Mouse (Mus musculus) intestine, postnatal 0 days (tissue): Measurements from ENCODE around the gene Tex19.2. TPM values are rescaled to one million over a fixed set of nuclear protein-coding genes. Genes with fewer than 3 reads are reported as not detected.
"Not testable (repeated sequence)": the region's sequence is repeated elsewhere in the genome, so short reads cannot be mapped to it uniquely, and the experiment has no call there.

Source experiments
- ATAC-seq: fragments of 200-750 bp; cut with Nextera tagmentation; 2 replicates; pipeline ENCODE4 v1.8.0; 2017; ENCODE audit warnings: mild to moderate bottlenecking, moderate TSS enrichment, moderate library complexity
- H3K27ac ChIP-seq: fragments of 300-500 bp; sonication (generic); 2 replicates; pipeline ENCODE4 v1.5.1; 2014; ENCODE audit warnings: mild to moderate bottlenecking, low read depth, low read length, moderate library complexity
- H3K27me3 ChIP-seq: fragments of 300-500 bp; sonication (generic); replicated peaks from 2 replicates; pipeline ENCODE4 v1.6.1; 2014; ENCODE audit warnings: low read length, mixed read lengths; ENCODE audit not compliant: control insufficient read depth, insufficient read depth
- H3K36me3 ChIP-seq: fragments of 300-500 bp; sonication (generic); 2 replicates; pipeline ENCODE4 v1.6.1; 2014; ENCODE audit warnings: mild to moderate bottlenecking, moderate library complexity; ENCODE audit not compliant: control insufficient read depth, insufficient read depth
- H3K4me1 ChIP-seq: fragments of 300-500 bp; sonication (generic); replicated peaks from 2 replicates; pipeline ENCODE4 v1.6.1; 2014; ENCODE audit warnings: antibody characterized with exemption, low read length, mixed read lengths; ENCODE audit not compliant: control insufficient read depth, insufficient read depth
- H3K4me2 ChIP-seq: fragments of 300-500 bp; sonication (generic); replicated peaks from 2 replicates; pipeline ENCODE4 v1.6.1; 2014; ENCODE audit warnings: low read depth, mild to moderate bottlenecking, moderate library complexity
- H3K4me3 ChIP-seq: fragments of 300-500 bp; sonication (generic); 2 replicates; pipeline ENCODE4 v1.5.1; 2014; ENCODE audit warnings: low read depth, low read length
- H3K9ac ChIP-seq: fragments of 300-500 bp; sonication (generic); 2 replicates; pipeline ENCODE4 v1.6.1; 2014; ENCODE audit warnings: mild to moderate bottlenecking, low read depth, low read length
- H3K9me3 ChIP-seq: fragments of 300-500 bp; sonication (generic); 2 replicates; pipeline ENCODE4 v1.6.1; 2016; ENCODE audit warnings: mixed run types; ENCODE audit not compliant: control insufficient read depth
- CTCF ChIP-seq: sonication (generic); IDR thresholded peaks from 2 replicates; pipeline ENCODE4 v1.5.1; 2016; ENCODE audit warnings: low read depth, mild to moderate bottlenecking, control low read depth, antibody characterized with exemption, moderate library complexity
- WGBS: fragments of 180-500 bp; shearing (Covaris S2); extraction: QIAGEN DNeasy Blood & Tissue Kit; methylation state at CpG from one replicate; pipeline ENCODE4 v1.1.7; 2014; 5-methylcytosine and 5-hydroxymethylcytosine counted together
- polyA plus RNA-seq: library from polyadenylated mRNA; unstranded; fragments of >200 nt; fragmentation: Nextera tagmentation; extraction: Ambion mirVana; gene quantifications from 2 replicates; pipeline ENCODE4 v1.2.1, GENCODE M21; 2015

Tex19.2 gene
- polyA plus RNA-seq, 1 experiment from 2014 or later: 0.33 TPM

- Histone ChIP-seq H3K27me3 (no peaks in the 10 kb centered on the region), H3K4me1 (peaks cover 9% of the 10 kb centered on the region; the same call in 1 of the 2 replicates), H3K36me3 (no peaks in the 10 kb centered on the region), H3K9ac (no peak overlapping the region), H3K27ac (0 out of 2 replicates have a peak overlapping the region, but pooled peaks have one; percentile 28), H3K9me3 (no peaks in the 10 kb centered on the region), H3K4me3 (no peak overlapping the region), H3K4me2 (no peak overlapping the region)
- no peak for ATAC-seq
- 80% methylated on average over 3 of the region's 3 CpGs for WGBS
- TF ChIP-seq CTCF: no peak
Measured at GRCm38 (mm10) chr11:121082250-121082649, 36.2 kb downstream of the Tex19.2 start.

- H3K36me3 ChIP-seq: no peaks in the 10 kb centered on the region
- H3K9me3 ChIP-seq: no peaks in the 10 kb centered on the region
- H3K27me3 ChIP-seq: no peaks in the 10 kb centered on the region
- no peak within 1 kb of the TSS for H3K27ac ChIP-seq
- no peak within 1 kb of the TSS for H3K4me2 ChIP-seq
- H3K4me3 ChIP-seq: no peak within 1 kb of the TSS
- ATAC-seq: no peak
- no peak for TF ChIP-seq CTCF
- peaks cover 9% of the 10 kb centered on the region; the same call in 1 of the 2 replicates for H3K4me1 ChIP-seq
- WGBS: 64% methylated on average over 3 of the region's 3 CpGs
- H3K9ac ChIP-seq: no peak within 1 kb of the TSS
Measured at GRCm38 (mm10) chr11:121081120-121081519, 37.4 kb downstream of the Tex19.2 start, which contains the start of gene Sectm1a. Sectm1a (minus strand) TSS chr11:121081220.

- H3K27ac ChIP-seq: no peak overlapping the region
- no peaks in the 10 kb centered on the region for H3K36me3 ChIP-seq
- WGBS: 93% methylated on average over 8 of the region's 8 CpGs
- H3K4me3 ChIP-seq: no peak overlapping the region
- no peaks in the 10 kb centered on the region for H3K9me3 ChIP-seq
- no peaks in the 10 kb centered on the region for H3K27me3 ChIP-seq
- TF ChIP-seq CTCF: no peak
- H3K9ac ChIP-seq: no peak overlapping the region
- no peak overlapping the region for H3K4me2 ChIP-seq
- peaks cover 9% of the 10 kb centered on the region; the same call in 1 of the 2 replicates for H3K4me1 ChIP-seq
- no peak for ATAC-seq
Measured at GRCm38 (mm10) chr11:121080330-121080729, 38.1 kb downstream of the Tex19.2 start.

- Histone ChIP-seq H3K9me3 (no peaks in the 10 kb centered on the region), H3K4me2 (no peak overlapping the region), H3K4me1 (no peaks in the 10 kb centered on the region), H3K4me3 (no peak overlapping the region), H3K27ac (no peak overlapping the region), H3K9ac (no peak overlapping the region), H3K27me3 (no peaks in the 10 kb centered on the region), H3K36me3 (no peaks in the 10 kb centered on the region)
- no peak for TF ChIP-seq CTCF
- no peak for ATAC-seq
- 78% methylated on average over 5 of the region's 5 CpGs for WGBS
Measured at GRCm38 (mm10) chr11:121075655-121076054, 42.8 kb downstream of the Tex19.2 start.

- not testable (repeated sequence) for H3K4me3 ChIP-seq, H3K4me1 ChIP-seq, H3K9ac ChIP-seq, H3K27ac ChIP-seq, H3K36me3 ChIP-seq, H3K4me2 ChIP-seq, H3K9me3 ChIP-seq, ATAC-seq, H3K27me3 ChIP-seq
- WGBS: 95% methylated on average over 12 of the region's 16 CpGs
Measured at GRCm38 (mm10) chr11:121069662-121070061, 48.8 kb downstream of the Tex19.2 start.

- Histone ChIP-seq H3K9me3 (no peaks in the 10 kb centered on the region), H3K27me3 (no peaks in the 10 kb centered on the region), H3K4me3 (no peak overlapping the region), H3K4me2 (no peak overlapping the region), H3K9ac (no peak overlapping the region), H3K27ac (no peak overlapping the region), H3K4me1 (no peaks in the 10 kb centered on the region; the same call in 1 of the 2 replicates), H3K36me3 (peaks cover 7% of the 10 kb centered on the region; the same call in 1 of the 2 replicates)
- no peak for ATAC-seq
- WGBS: 95% methylated on average over 2 of the region's 2 CpGs
- no peak for TF ChIP-seq CTCF
Measured at GRCm38 (mm10) chr11:121067895-121068294, 50.6 kb downstream of the Tex19.2 start.

Other genes with a start within 250 kb of the Tex19.2 start
- 1.1 and 1.3 TPM in 2 replicates for gene Ccdc57, start 185.8 kb downstream of the Tex19.2 start, polyA plus RNA-seq
- gene Slc16a3, start 170.2 kb downstream of the Tex19.2 start, polyA plus RNA-seq: 7.2 and 8.0 TPM in 2 replicates
- gene Csnk1d, start 127.3 kb downstream of the Tex19.2 start, polyA plus RNA-seq: 62.0 and 65.6 TPM in 2 replicates
- gene Cd7, start 79.3 kb downstream of the Tex19.2 start, polyA plus RNA-seq: 2.2 and 2.3 TPM in 2 replicates
- 159 and 166 TPM in 2 replicates for gene Sectm1b, start 55.1 kb downstream of the Tex19.2 start, polyA plus RNA-seq
- gene Sectm1a, start 37.5 kb downstream of the Tex19.2 start, polyA plus RNA-seq: 10.0 and 10.2 TPM in 2 replicates
- not detected in 2 replicates for gene Tex19.1, start 27.5 kb upstream of the Tex19.2 start, polyA plus RNA-seq
- gene Uts2r, start 41.6 kb upstream of the Tex19.2 start, polyA plus RNA-seq: not detected in 2 replicates
- gene Hexdc, start 85.8 kb upstream of the Tex19.2 start, polyA plus RNA-seq: 7.3 and 8.4 TPM in 2 replicates
- 33.7 and 34.8 TPM in 2 replicates for gene Ogfod3, start 86.0 kb upstream of the Tex19.2 start, polyA plus RNA-seq
- gene Cybc1, start 110.6 kb upstream of the Tex19.2 start, polyA plus RNA-seq: 21.0 and 23.2 TPM in 2 replicates
- 13.5 and 13.9 TPM in 2 replicates for gene Narf, start 118.6 kb upstream of the Tex19.2 start, polyA plus RNA-seq
- gene Foxk2, start 141.3 kb upstream of the Tex19.2 start, polyA plus RNA-seq: 3.7 TPM in 2 replicates
- gene Wdr45b, start 235.8 kb upstream of the Tex19.2 start, polyA plus RNA-seq: 47.0 and 47.9 TPM in 2 replicates